Mouse (Mus musculus) liver, adult 2 months (tissue): Measurements from ENCODE around the gene Tnks1bp1.

Experiments used
- CTCF ChIP-seq: fragments of 200-500 bp; IDR thresholded peaks from 2 replicates; pipeline ENCODE4 v1.5.1; 2011; ENCODE audit warnings: low read depth, low read length, control low read depth
- POLR2A ChIP-seq: fragments of 200-500 bp; IDR thresholded peaks from 2 replicates; pipeline ENCODE4 v1.6.1; 2011; ENCODE audit warnings: low read length, control low read depth; ENCODE audit not compliant: insufficient read depth; ENCODE audit errors: extremely low read depth

DNA sequence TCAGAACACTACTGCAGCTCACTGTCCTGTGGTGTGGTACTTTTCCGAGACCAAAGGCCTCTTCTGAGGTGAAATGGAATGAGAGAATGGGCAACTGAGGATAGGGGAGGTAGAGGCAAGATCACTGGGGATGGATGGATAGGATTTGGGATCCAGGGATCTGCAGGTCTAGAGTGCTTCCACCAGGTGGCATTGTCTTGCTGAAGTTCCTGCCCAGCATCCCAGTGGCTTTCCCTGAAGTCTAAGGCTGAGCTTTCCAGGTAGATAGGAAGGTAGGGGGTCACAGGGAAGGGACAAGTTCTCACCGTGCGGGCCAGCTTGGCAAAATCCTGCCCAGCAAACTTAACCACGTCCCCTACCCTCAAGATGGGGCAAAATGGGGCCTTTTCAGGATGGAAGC, 25.8 kb upstream of the Tnks1bp1 start:
- peak; percentile 82 for TF ChIP-seq CTCF
- TF ChIP-seq POLR2A: no peak
